ENCODE assay signal across 10 mouse cellular contexts in genomic region chr7:99989844-99990760, GRCm38 (mm10). TPM values are rescaled to one million over a fixed set of nuclear protein-coding genes. Genes with fewer than 3 reads are reported as not detected.
A peak's percentile ranks its signal among the peaks of the same experiment; 100 is the strongest.
DNase-seq lines count a peak whose midpoint lies in the region; ATAC-seq lines count a peak whose summit lies in the region.
"Had no signal": no experiment of that assay in that cellular context is flagged by ENCODE, and none has a peak within 500 bp of the region (broad histone marks: within the 10 kb centered on the region; RNA-seq: fewer than 3 reads in every experiment).

No protein-coding gene starts in this region.

- intact Hi-C loops in heart, postnatal 25 days (cut with DNase I), result loop anchor here (2.0 to 10.0 kb wide), 2 partner anchors 197 to 365 kb away; partner anchors contain the start of gene Tpbgl

- no peak overlapping the region for H3K4me3 ChIP-seq in heart, embryonic 10.5 days
- H3K4me3 ChIP-seq in liver, embryonic 12.5 days, result no peak overlapping the region
- H3K4me3 ChIP-seq: heart, embryonic 15.5 days had no signal

- ATAC-seq in liver, embryonic 12.5 days, result no peak

- H3K27ac ChIP-seq in heart, embryonic 10.5 days, result no peak overlapping the region
- H3K27ac ChIP-seq in liver, embryonic 12.5 days, result no peak overlapping the region
- H3K27ac ChIP-seq: heart, embryonic 15.5 days; macrophage had no signal

- H3K4me1 ChIP-seq in heart, embryonic 10.5 days, result no peaks in the 10 kb centered on the region
- H3K4me1 ChIP-seq in liver, embryonic 12.5 days, result 0 out of 2 replicates have a peak, but pooled peaks cover 3% of the 10 kb centered on the region

- H3K9ac ChIP-seq in liver, embryonic 12.5 days, result no peak overlapping the region
- H3K9ac ChIP-seq: heart, embryonic 15.5 days had no signal

- peak overlapping the region; percentile 12; the same call in 1 of the 2 replicates for H3K4me2 ChIP-seq in liver, embryonic 12.5 days
- H3K4me2 ChIP-seq: heart, embryonic 15.5 days had no signal

- no peaks in the 10 kb centered on the region for H3K9me3 ChIP-seq in heart, embryonic 10.5 days
- no peaks in the 10 kb centered on the region for H3K9me3 ChIP-seq in liver, embryonic 12.5 days (replicated peaks)
- H3K9me3 ChIP-seq: heart, embryonic 15.5 days had no signal

- 59% methylated on average over 15 of the region's 15 CpGs for WGBS in heart, embryonic 10.5 days
- 54% methylated on average over 15 of the region's 15 CpGs for WGBS in liver, embryonic 12.5 days (ENCODE audit: insufficient replicate concordance)

- peaks cover 12% of the 10 kb centered on the region; the same call in 1 of the 2 replicates for H3K27me3 ChIP-seq in heart, embryonic 10.5 days (ENCODE audit: insufficient read depth, poor library complexity, severe bottlenecking)
- H3K27me3 ChIP-seq in liver, embryonic 12.5 days (replicated peaks), result peaks cover 10% of the 10 kb centered on the region
- H3K27me3 ChIP-seq: heart, embryonic 15.5 days had no signal

- no peaks in the 10 kb centered on the region for H3K36me3 ChIP-seq in heart, embryonic 10.5 days
- no peaks in the 10 kb centered on the region for H3K36me3 ChIP-seq in liver, embryonic 12.5 days
- H3K36me3 ChIP-seq: heart, embryonic 15.5 days had no signal

- DNase-seq in heart, postnatal 4 days, result peak; percentile 35
- DNase-seq in heart, embryonic 10.5 days (ENCODE audit: low spot score), result no peak
- DNase-seq in 3134 (ENCODE audit: extremely low read depth, insufficient read length, low spot score), result peak; percentile 55
- DNase-seq in Muller cell, postnatal 12 days (ENCODE audit: inconsistent ontology term), result peak; percentile 30
- no peak for DNase-seq in cerebellum, adult 11-12 months
- DNase-seq in ovary, postnatal 10 days (ENCODE audit: low spot score), result no peak
- DNase-seq in heart, postnatal 25 days (ENCODE audit: low spot score), result no peak

RNA-seq across cellular contexts. Expression of gene Rnf169, which starts 9.9 kb away (rescaled TPM):
- total RNA-seq in heart, postnatal 4 days (2021), result 10 to 100 TPM; 16.1 to 16.9 TPM
- polyA plus RNA-seq in heart, embryonic 10.5 days (2016; fragmentation: Nextera tagmentation; extraction: Ambion mirVana), result 3.1 and 4.3 TPM in 2 replicates
- polyA plus RNA-seq in liver, embryonic 12.5 days (2016; fragmentation: Nextera tagmentation; extraction: Ambion mirVana), result 2.1 and 2.3 TPM in 2 replicates
- total RNA-seq in heart, postnatal 25 days (2021), result 10 to 100 TPM in 1 of 2 experiments, 1 to 10 TPM in 1; 9.8 to 10.2 TPM

RNA-seq across cellular contexts. Expression of gene Chrdl2, which starts 15.9 kb away (rescaled TPM):
- total RNA-seq in heart, postnatal 4 days (2021), result not detected
- polyA plus RNA-seq in heart, embryonic 10.5 days (2016; fragmentation: Nextera tagmentation; extraction: Ambion mirVana), result 0.65 TPM in 1 of 2 replicates, not detected in the other
- 0.11 and 0.30 TPM in 2 replicates for polyA plus RNA-seq in liver, embryonic 12.5 days (2016; fragmentation: Nextera tagmentation; extraction: Ambion mirVana)
- total RNA-seq in heart, postnatal 25 days (2021), result under 1 TPM in 1 of 2 experiments, not detected in 1; 0.36 TPM
- polyA plus RNA-seq: macrophage had no signal

Comparison
In these comparisons a context has a peak if more than half of its experiments do, and no peak if none do; other contexts are left out.
1. DNase-seq: peak in heart, postnatal 4 days (single experiment), 3134 (single experiment) and Muller cell, postnatal 12 days (single experiment); none in heart, embryonic 10.5 days (single experiment), cerebellum, adult 11-12 months (single experiment), ovary, postnatal 10 days (single experiment) and heart, postnatal 25 days (single experiment).